Mouse (Mus musculus): ENCODE results near the gene Col2a1. TPM values are rescaled to one million over a fixed set of nuclear protein-coding genes. Genes with fewer than 3 reads are reported as not detected.

Gene Col2a1
- 271 and 282 TPM in 2 replicates for polyA plus RNA-seq (2016; fragmentation: Nextera tagmentation; extraction: Ambion mirVana)

DNA sequence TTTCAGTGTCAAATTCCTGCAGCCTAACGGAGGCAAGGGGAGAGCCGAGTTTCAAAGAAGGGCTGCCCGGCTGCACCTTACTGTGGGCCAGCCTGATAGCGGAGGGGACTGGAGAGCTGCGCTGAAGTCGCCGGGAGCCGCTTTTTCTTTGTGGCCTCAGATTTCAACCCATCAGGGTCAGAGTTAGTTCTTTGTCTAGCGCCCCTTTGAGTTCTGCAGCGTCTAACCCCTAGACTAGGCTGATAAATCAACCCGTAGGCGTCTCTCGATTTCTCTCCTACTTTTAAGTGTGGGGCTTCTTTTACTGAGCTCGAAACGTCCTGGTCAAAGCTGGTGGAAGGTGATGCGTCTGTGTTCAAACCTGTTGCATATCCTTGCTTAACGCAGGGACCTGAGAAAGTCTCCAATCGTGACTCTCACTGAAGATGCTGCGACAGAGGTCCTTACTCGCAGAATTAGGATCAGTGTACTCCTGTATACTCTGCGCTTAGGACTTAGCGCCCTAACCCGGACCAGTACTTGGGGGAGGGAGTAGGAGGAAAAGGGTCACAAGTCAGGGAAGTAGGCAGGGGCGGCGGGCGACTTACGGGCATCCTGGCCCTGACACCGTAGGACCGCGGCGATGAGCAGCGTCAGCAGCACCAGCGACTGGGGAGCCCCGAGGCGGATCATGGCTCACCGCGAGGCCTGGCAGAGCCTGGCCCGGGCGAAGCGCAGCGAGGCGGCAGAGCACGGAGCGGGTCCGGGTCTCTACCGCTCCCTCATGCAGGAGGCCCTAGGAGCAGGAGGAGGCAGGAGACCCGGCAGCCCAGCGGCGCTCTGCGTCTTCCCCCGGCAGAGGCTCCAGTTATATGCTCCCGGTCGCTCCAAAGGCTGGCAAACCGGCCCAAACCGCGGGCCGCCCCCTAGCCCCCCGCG, at the start of gene Col2a1:
Gene Col2a1 (minus strand): TSS at position 874 of the 918 bp plus-strand sequence.
- peak within 1 kb of the TSS; percentile 97 for H3K27ac ChIP-seq (replicated peaks)
- DNase-seq (ENCODE audit: low spot score), result peak; percentile 93
- peaks cover 41% of the 10 kb centered on the region for H3K27me3 ChIP-seq (replicated peaks; ENCODE audit: low read depth, poor library complexity, severe bottlenecking)
- peaks cover 64% of the 10 kb centered on the region for H3K4me1 ChIP-seq
- no peaks in the 10 kb centered on the region for H3K9me3 ChIP-seq
- WGBS, result under 1% methylated on average over 59 of the region's 59 CpGs
- H3K4me3 ChIP-seq, result peak within 1 kb of the TSS; percentile 84
- H3K36me3 ChIP-seq (replicated peaks), result peaks cover 15% of the 10 kb centered on the region

DNA sequence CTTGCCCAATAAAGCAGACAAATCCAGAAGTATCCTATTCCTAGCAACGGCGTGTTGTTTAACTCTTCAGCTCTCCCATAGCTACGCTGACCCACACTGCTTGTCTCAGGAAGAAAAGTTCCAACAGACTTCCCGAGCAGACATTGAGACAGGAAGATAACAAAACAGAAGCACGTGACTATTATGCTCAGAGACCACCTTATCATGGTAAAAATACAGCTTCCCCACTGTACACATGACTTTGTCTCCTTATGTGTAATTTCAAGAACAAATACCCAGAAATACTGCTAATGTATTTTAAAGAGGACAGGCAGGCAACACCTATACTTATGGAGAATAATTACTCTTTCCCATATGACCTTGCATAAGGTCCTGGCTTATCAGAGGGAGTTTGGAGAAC, 47.2 kb upstream of the Col2a1 start:
- peaks cover 9% of the 10 kb centered on the region for H3K4me1 ChIP-seq
- H3K4me3 ChIP-seq, result no peak overlapping the region
- no peaks in the 10 kb centered on the region for H3K9me3 ChIP-seq
- WGBS, result 92% methylated on average over 5 of the region's 5 CpGs
- no peak for DNase-seq (ENCODE audit: low spot score)
- H3K27ac ChIP-seq (replicated peaks), result no peak overlapping the region
- peaks cover 91% of the 10 kb centered on the region for H3K36me3 ChIP-seq (replicated peaks)
- no peaks in the 10 kb centered on the region for H3K27me3 ChIP-seq (replicated peaks; ENCODE audit: low read depth, poor library complexity, severe bottlenecking)

DNA sequence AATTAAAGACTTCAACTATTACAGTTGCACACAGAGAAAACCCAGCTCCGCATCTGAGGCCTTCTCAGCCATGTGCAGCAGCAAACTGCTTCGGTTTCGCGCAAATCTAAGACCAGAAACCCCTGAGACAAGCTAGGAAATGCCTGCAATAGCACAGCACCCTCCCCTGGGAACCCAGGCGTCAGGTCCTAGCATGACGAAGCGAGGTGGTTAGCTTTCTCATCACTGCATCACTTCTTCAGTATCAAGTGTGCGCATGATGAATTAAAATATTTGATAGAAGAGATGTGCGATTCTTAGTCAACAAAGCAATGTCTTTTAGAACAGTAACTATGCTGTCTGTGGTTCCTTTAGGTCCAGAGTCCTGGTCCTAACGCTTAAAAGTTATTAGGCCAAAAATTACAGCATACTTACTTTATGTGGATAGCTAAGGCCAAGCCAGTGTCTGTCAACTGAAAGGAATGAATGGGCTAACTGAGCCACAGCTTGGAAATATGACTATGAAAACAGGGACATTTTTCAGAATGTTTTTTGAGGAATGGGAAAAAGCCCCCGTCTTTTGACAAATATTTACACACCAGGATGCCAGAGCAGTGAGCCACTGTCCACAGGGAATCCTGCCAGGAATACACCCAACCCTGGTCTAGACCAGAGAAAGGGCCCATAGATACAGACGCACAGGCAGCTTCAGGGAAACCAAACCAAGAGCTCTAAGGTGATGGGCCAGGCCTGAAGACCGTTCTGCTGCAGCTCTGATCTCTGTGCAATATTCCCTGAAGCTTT, 44.6 kb upstream of the Col2a1 start:
- H3K4me3 ChIP-seq, result no peak overlapping the region
- H3K36me3 ChIP-seq (replicated peaks), result peaks cover 93% of the 10 kb centered on the region
- H3K27ac ChIP-seq (replicated peaks), result no peak overlapping the region
- H3K4me1 ChIP-seq, result peaks cover 7% of the 10 kb centered on the region
- H3K9me3 ChIP-seq, result peaks cover 4% of the 10 kb centered on the region; the same call in 1 of the 2 replicates
- DNase-seq (ENCODE audit: low spot score), result no peak
- H3K27me3 ChIP-seq (replicated peaks; ENCODE audit: low read depth, poor library complexity, severe bottlenecking), result no peaks in the 10 kb centered on the region
- 92% methylated on average over 13 of the region's 13 CpGs for WGBS

DNA sequence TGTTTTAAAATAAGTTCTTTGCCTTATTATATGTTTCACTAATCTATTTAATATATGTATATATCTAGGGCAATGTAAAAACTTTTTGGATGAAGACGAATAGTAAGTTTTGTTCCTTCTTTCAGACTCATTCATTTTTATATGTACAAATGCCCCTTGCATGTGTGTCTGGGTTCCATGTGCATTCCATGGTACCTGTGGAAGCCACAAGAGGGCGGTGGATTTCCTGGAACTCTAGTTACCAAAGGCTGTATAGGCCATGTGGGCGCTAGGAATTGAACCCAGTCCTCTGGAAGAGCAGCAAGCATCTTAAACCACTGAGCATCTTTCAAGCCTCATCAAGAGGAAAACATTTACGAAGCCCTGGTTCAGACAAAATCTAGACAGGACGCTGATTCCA, 39.9 kb upstream of the Col2a1 start:
- peaks cover 98% of the 10 kb centered on the region for H3K36me3 ChIP-seq (replicated peaks)

DNA sequence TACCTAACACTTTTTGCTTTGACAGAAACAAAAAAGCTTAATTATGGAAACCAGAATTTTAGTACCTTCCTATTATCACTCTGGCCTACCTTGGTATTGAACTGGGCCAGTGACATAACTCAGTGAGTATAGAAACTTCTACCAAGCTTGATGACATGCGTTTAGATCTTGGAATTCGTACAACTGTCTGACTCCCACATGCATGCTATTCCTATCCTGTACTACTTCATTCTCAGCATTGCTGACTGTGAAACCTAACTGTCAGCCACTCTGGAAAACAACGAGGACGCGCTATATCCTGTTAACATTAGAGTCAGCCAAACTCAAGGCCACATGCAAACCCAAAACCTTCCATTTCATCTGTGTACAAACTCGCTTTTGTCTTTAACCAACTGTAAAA, 39.5 kb upstream of the Col2a1 start:
- H3K4me1 ChIP-seq, result no peaks in the 10 kb centered on the region
- H3K9me3 ChIP-seq, result peaks cover 4% of the 10 kb centered on the region; the same call in 1 of the 2 replicates
- DNase-seq (ENCODE audit: low spot score), result no peak
- no peaks in the 10 kb centered on the region for H3K27me3 ChIP-seq (replicated peaks; ENCODE audit: low read depth, poor library complexity, severe bottlenecking)
- H3K36me3 ChIP-seq (replicated peaks), result peaks cover 98% of the 10 kb centered on the region
- WGBS, result 94% methylated on average over 6 of the region's 6 CpGs
- H3K4me3 ChIP-seq, result no peak overlapping the region
- no peak overlapping the region for H3K27ac ChIP-seq (replicated peaks)

More for the DNA sequence above, 39.9 kb upstream of the Col2a1 start:
- no peaks in the 10 kb centered on the region for H3K27me3 ChIP-seq (replicated peaks; ENCODE audit: low read depth, poor library complexity, severe bottlenecking)
- H3K4me1 ChIP-seq, result no peaks in the 10 kb centered on the region
- no peak overlapping the region for H3K4me3 ChIP-seq
- peaks cover 4% of the 10 kb centered on the region; the same call in 1 of the 2 replicates for H3K9me3 ChIP-seq
- 89% methylated on average over 5 of the region's 5 CpGs for WGBS
- DNase-seq (ENCODE audit: low spot score), result no peak
- H3K27ac ChIP-seq (replicated peaks), result no peak overlapping the region

DNA sequence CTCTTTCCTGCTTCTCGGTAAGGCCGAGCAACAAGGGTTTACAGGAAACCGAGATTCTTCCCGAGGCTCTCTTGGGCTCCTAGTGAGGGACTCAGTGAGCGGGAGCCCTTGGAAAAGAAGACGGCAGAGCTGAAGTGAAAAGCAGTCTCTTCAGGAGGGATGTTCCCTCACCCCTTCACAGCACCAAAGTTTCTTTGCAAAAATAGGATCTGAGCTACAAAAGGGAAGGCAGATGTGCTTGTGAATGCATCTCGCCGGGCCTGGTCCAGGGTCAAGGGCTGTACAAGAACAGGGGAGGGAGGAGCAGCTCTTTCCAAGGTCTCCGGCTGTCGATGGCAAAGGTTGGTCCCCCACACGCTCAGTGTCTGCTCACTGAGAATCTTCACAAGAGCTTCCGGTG, 38.0 kb upstream of the Col2a1 start:
- no peak overlapping the region for H3K27ac ChIP-seq (replicated peaks)
- no peak overlapping the region for H3K4me3 ChIP-seq
- peaks cover 97% of the 10 kb centered on the region for H3K36me3 ChIP-seq (replicated peaks)
- 89% methylated on average over 12 of the region's 12 CpGs for WGBS
- no peak for DNase-seq (ENCODE audit: low spot score)
- no peaks in the 10 kb centered on the region for H3K27me3 ChIP-seq (replicated peaks; ENCODE audit: low read depth, poor library complexity, severe bottlenecking)
- H3K9me3 ChIP-seq, result peaks cover 4% of the 10 kb centered on the region; the same call in 1 of the 2 replicates
- H3K4me1 ChIP-seq, result no peaks in the 10 kb centered on the region

DNA sequence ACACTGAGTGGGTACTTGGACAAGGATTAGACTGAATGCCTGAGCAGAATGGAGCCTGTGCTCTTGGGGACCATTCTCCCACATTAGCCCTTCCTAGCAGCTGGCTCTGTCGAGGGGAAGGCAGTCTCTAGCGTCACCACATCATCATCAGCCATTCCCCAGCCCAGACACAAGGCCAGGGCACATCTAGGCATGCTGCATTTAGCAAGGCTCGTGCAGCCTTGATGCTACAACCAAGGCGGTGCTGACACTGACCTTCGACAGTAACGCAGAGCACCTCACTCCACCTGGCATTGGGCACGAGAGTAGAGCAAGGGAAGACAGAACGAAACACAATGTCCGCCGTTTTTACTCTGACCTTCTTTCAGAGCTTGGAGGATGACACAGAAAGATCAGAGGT, 35.2 kb upstream of the Col2a1 start:
- no peak for DNase-seq (ENCODE audit: low spot score)
- Histone ChIP-seq H3K27ac (replicated peaks) (no peak overlapping the region), H3K9me3 (peaks cover 1% of the 10 kb centered on the region; the same call in 1 of the 2 replicates), H3K4me3 (no peak overlapping the region), H3K4me1 (peaks cover 16% of the 10 kb centered on the region), H3K27me3 (replicated peaks; ENCODE audit: low read depth, poor library complexity, severe bottlenecking) (no peaks in the 10 kb centered on the region), H3K36me3 (replicated peaks) (peaks cover 92% of the 10 kb centered on the region)
- 90% methylated on average over 10 of the region's 10 CpGs for WGBS

DNA sequence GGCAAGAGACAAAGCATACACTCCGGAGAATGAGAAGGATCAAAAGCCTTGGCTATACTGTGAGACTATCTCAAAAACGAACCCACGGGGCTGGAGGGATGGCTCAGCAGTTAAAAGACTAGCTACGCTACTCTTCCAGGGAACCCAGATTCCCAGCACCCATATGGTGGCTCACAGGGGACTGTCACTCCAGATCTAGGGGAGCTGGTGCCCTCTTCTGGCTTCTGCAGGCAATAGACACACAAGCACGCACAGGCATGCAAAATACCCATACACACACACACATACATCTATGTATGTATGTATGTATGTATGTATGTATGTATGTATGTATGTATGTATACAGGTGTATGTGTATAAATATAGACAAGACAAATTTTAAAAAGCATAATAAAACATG, 32.1 kb upstream of the Col2a1 start:
- Histone ChIP-seq H3K4me1 (peaks cover 31% of the 10 kb centered on the region), H3K27ac (replicated peaks) (no peak overlapping the region), H3K9me3 (no peaks in the 10 kb centered on the region), H3K27me3 (replicated peaks; ENCODE audit: low read depth, poor library complexity, severe bottlenecking) (no peaks in the 10 kb centered on the region), H3K36me3 (replicated peaks) (peaks cover 65% of the 10 kb centered on the region), H3K4me3 (no peak overlapping the region)
- DNase-seq (ENCODE audit: low spot score), result no peak
- 92% methylated on average over 5 of the region's 5 CpGs for WGBS

DNA sequence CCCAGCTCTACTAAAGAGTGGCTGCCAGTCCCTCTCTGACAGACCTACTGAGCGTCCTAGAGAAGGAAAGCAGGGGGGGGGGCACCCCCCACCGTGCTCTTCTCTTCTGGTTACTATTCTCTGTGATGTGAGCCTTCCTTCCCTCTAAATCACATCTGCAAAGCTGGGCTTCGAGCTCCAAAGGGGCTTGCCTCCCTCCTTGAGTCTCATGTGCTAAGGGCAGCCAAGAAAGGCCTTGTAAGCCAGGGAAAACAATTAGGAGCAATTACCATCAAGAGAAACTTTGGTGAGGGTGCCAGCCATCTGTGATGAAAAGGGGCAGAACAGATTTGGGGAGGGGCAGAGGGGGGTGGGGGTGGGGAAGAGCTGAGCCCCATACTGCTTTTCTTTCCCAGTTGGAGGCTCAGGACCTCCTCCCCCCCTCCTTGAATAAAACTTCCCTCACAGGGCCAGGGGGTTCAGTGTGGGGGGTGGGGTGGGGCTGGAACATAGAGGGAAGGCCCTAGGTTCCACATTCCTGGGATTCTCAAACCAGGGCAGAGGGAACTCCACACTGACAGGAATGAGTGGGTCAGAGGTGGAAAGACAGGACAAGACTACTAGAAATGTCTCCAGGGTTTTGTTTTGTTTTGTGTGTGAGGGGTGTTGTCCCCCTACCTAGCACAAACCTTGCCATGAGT, 30.7 kb upstream of the Col2a1 start:
- Histone ChIP-seq H3K27ac (replicated peaks) (peak overlapping the region; percentile 73), H3K9me3 (no peaks in the 10 kb centered on the region), H3K4me1 (peaks cover 44% of the 10 kb centered on the region), H3K27me3 (replicated peaks; ENCODE audit: low read depth, poor library complexity, severe bottlenecking) (no peaks in the 10 kb centered on the region), H3K36me3 (replicated peaks) (peaks cover 52% of the 10 kb centered on the region), H3K4me3 (no peak overlapping the region)
- WGBS, result 9% methylated on average over 3 of the region's 3 CpGs
- DNase-seq (ENCODE audit: low spot score), result no peak

DNA sequence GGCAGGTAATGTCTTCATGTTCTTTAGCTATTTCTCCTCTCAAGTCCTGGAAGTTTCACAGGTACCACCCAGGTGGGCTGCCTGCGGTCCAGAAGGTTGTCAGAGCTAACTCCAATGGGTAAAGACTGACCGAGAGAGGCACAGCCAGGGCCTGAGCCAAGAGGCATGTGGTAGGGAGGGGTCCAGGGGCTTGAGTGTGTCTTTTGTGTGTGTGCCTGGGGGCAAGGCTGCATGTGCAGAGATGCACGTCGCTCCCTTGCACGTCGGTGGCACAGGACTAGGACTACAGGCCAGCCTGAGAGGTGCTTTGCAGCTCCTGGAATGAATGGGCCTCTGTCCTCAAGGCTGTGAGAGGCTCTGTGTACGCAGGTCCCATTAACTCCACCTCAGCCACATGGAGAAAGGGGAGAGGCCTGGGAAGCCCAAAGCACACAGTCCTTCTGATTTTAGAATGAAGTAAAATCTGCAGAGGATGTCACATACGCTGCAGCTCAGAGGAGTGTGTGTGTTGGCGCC, 28.8 kb upstream of the Col2a1 start:
- peak overlapping the region; percentile 16 for H3K27ac ChIP-seq (replicated peaks)
- DNase-seq (ENCODE audit: low spot score), result no peak
- H3K4me1 ChIP-seq, result peaks cover 60% of the 10 kb centered on the region
- H3K36me3 ChIP-seq (replicated peaks), result peaks cover 33% of the 10 kb centered on the region
- 54% methylated on average over 9 of the region's 9 CpGs for WGBS
- no peak overlapping the region for H3K4me3 ChIP-seq
- H3K27me3 ChIP-seq (replicated peaks; ENCODE audit: low read depth, poor library complexity, severe bottlenecking), result no peaks in the 10 kb centered on the region
- H3K9me3 ChIP-seq, result no peaks in the 10 kb centered on the region

DNA sequence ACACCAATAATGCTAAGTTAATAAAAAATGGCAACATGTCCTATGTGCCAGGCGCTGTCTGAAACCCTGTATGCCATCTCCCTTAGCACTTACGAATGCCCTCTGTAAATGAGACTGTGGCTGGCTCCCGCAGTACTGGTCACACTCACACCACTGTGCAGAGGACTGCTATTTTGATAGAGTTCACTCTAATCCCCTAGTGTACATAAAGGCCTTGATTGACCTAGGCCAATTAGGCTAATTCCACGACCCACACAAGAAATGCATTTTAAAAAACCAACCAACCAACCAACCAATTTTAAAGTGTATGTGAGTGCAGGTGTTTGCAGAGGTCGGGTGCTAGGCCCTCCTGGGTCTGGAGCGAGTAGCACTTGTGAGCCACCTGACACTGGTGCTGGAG, 25.3 kb upstream of the Col2a1 start:
- H3K36me3 ChIP-seq (replicated peaks), result peaks cover 4% of the 10 kb centered on the region; the same call in 1 of the 2 replicates
- no peaks in the 10 kb centered on the region for H3K9me3 ChIP-seq
- peaks cover 75% of the 10 kb centered on the region for H3K4me1 ChIP-seq
- 0 out of 2 replicates have a peak overlapping the region, but pooled peaks have one; percentile 40 for H3K27ac ChIP-seq (replicated peaks)
- 71% methylated on average over 6 of the region's 6 CpGs for WGBS
- no peak for DNase-seq (ENCODE audit: low spot score)
- no peak overlapping the region for H3K4me3 ChIP-seq
- H3K27me3 ChIP-seq (replicated peaks; ENCODE audit: low read depth, poor library complexity, severe bottlenecking), result peaks cover 1% of the 10 kb centered on the region; the same call in 1 of the 2 replicates

All from embryonic facial prominence, embryonic 10.5 days (tissue).